25 mouse cellular contexts compared by ENCODE assay signal in genomic region chr17:30406002-30406401, GRCm38 (mm10).
DNase-seq lines count a peak whose midpoint lies in the region; ATAC-seq and TF ChIP-seq lines count a peak whose summit lies in the region.
"Had no signal": no experiment of that assay in that cellular context is flagged by ENCODE, and none has a peak within 500 bp of the region (broad histone marks: within the 10 kb centered on the region; RNA-seq: fewer than 3 reads in every experiment).

No protein-coding gene starts in this region.

- H3K79me2 ChIP-seq in CH12.LX (replicated peaks; ENCODE audit: control insufficient read depth, extremely low read depth, insufficient read depth, poor library complexity, severe bottlenecking) = no peaks in the 10 kb centered on the region

- no peaks in the 10 kb centered on the region for H3K27me3 ChIP-seq in hindbrain, postnatal 0 days (ENCODE audit: insufficient read depth, low read length)
- no peaks in the 10 kb centered on the region for H3K27me3 ChIP-seq in hindbrain, embryonic 13.5 days
- H3K27me3 ChIP-seq in lung, embryonic 14.5 days (ENCODE audit: insufficient read depth, low read length) = no peaks in the 10 kb centered on the region
- H3K27me3 ChIP-seq in CH12.LX (replicated peaks) = no peaks in the 10 kb centered on the region
- H3K27me3 ChIP-seq in stomach, postnatal 0 days (ENCODE audit: control insufficient read depth, insufficient read depth, low read length) = no peaks in the 10 kb centered on the region
- H3K27me3 ChIP-seq: heart, embryonic 13.5 days; hindbrain, embryonic 15.5 days; intestine, embryonic 15.5 days; limb, embryonic 12.5 days; stomach, embryonic 15.5 days had no signal

- no peaks in the 10 kb centered on the region for H3K36me3 ChIP-seq in hindbrain, postnatal 0 days (ENCODE audit: insufficient read depth, low read length)
- H3K36me3 ChIP-seq in hindbrain, embryonic 13.5 days = peaks cover 2% of the 10 kb centered on the region; the same call in 1 of the 2 replicates
- H3K36me3 ChIP-seq in lung, embryonic 14.5 days (ENCODE audit: insufficient read depth) = no peaks in the 10 kb centered on the region
- H3K36me3 ChIP-seq in CH12.LX (replicated peaks in 1 of 2; ENCODE audit: control insufficient read depth in 1 of 2, insufficient read depth in 1 of 2, low read length in 1 of 2) = peaks cover 0 to 9% of the 10 kb centered on the region in 2 experiments
- H3K36me3 ChIP-seq in stomach, postnatal 0 days (ENCODE audit: control insufficient read depth, insufficient read depth, low read length) = no peaks in the 10 kb centered on the region
- H3K36me3 ChIP-seq: hindbrain, embryonic 15.5 days; intestine, embryonic 15.5 days; limb, embryonic 12.5 days; stomach, embryonic 15.5 days had no signal

- H3K4me3 ChIP-seq in hindbrain, postnatal 0 days (ENCODE audit: low read length) = no peak overlapping the region
- no peak overlapping the region for H3K4me3 ChIP-seq in hindbrain, embryonic 13.5 days
- H3K4me3 ChIP-seq in lung, embryonic 14.5 days (ENCODE audit: low read depth, low read length) = no peak overlapping the region
- H3K4me3 ChIP-seq in CH12.LX (replicated peaks in 1 of 3; ENCODE audit: low read depth in 2 of 3, low read length in 2 of 3, poor library complexity in 1 of 3) = no peak overlapping the region
- H3K4me3 ChIP-seq in stomach, postnatal 0 days (ENCODE audit: low read depth, low read length) = no peak overlapping the region
- H3K4me3 ChIP-seq: heart, embryonic 13.5 days; hindbrain, embryonic 15.5 days; intestine, embryonic 15.5 days; limb, embryonic 12.5 days; stomach, embryonic 15.5 days had no signal

- dilution Hi-C loops in CH12.LX (cut with MboI; ENCODE audit: extremely low pct_ligation_motif_present, extremely low pct_unique_long_range_greater_than_20kb, low sequenced_read_pairs) = no loop called here

- 93% methylated on average over 7 of the region's 7 CpGs for WGBS in hindbrain, postnatal 0 days
- WGBS in hindbrain, embryonic 13.5 days = 96% methylated on average over 7 of the region's 7 CpGs
- 92% methylated on average over 7 of the region's 7 CpGs for WGBS in lung, embryonic 14.5 days
- WGBS in stomach, postnatal 0 days = 93% methylated on average over 7 of the region's 7 CpGs

- no peak for ATAC-seq in hindbrain, postnatal 0 days
- ATAC-seq in hindbrain, embryonic 13.5 days (ENCODE audit: low FRiP score) = no peak
- ATAC-seq in lung, embryonic 14.5 days (ENCODE audit: insufficient read depth) = no peak
- ATAC-seq in stomach, postnatal 0 days (ENCODE audit: low FRiP score, low TSS enrichment) = no peak
- no peak for ATAC-seq in erythroblast, adult 5-6 weeks (replicated peaks; ENCODE audit: low FRiP score, poor library complexity, severe bottlenecking)
- ATAC-seq: forebrain, embryonic 16.5 days; intestine, embryonic 15.5 days; midbrain, embryonic 16.5 days had no signal

- no peak for TF ChIP-seq POLR2A in CH12.LX (IDR thresholded peaks at IDR 0.05; ENCODE audit: low read depth, low read length)

- H3K27ac ChIP-seq in hindbrain, postnatal 0 days = no peak overlapping the region
- H3K27ac ChIP-seq in hindbrain, embryonic 13.5 days = no peak overlapping the region
- H3K27ac ChIP-seq in lung, embryonic 14.5 days (ENCODE audit: low read depth) = no peak overlapping the region
- H3K27ac ChIP-seq in CH12.LX (ENCODE audit: insufficient read depth, low read depth) = no peak overlapping the region
- H3K27ac ChIP-seq in stomach, postnatal 0 days (replicated peaks) = no peak overlapping the region
- H3K27ac ChIP-seq: heart, embryonic 13.5 days; hindbrain, embryonic 15.5 days; intestine, embryonic 15.5 days; limb, embryonic 12.5 days; macrophage; stomach, embryonic 15.5 days had no signal

- no peak for DNase-seq in hindbrain, postnatal 0 days (ENCODE audit: low spot score)
- DNase-seq in lung, embryonic 14.5 days = no peak
- DNase-seq in lung, postnatal 10 days = no peak
- no peak for DNase-seq in CH12.LX (ENCODE audit: extremely low read depth)
- no peak for DNase-seq in stomach, postnatal 0 days (ENCODE audit: low spot score)
- DNase-seq: adrenal gland, postnatal 25 days; cerebellum, adult 9-10 months; gastrocnemius, postnatal 25 days; heart, adult 18-20 months; heart, postnatal 4 days; kidney, postnatal 10 days; layer of hippocampus, postnatal 36 days; lung, adult 2 months; thymus, adult 18-20 months had no signal

- peak; percentile 47 for TF ChIP-seq CTCF in hindbrain, postnatal 0 days (IDR thresholded peaks at IDR 0.05; ENCODE audit: low read depth)
- peak; percentile 40 for TF ChIP-seq CTCF in lung, embryonic 14.5 days (IDR thresholded peaks at IDR 0.05; ENCODE audit: low read depth)
- peak in 1 of 2 experiments; percentile 34; a peak in 2 of 4 replicates for TF ChIP-seq CTCF in CH12.LX (conservative IDR thresholded peaks at IDR 0.05 in 1 of 2, IDR thresholded peaks at IDR 0.05 in 1 of 2; ENCODE audit: low read depth in 2 of 2, low read length in 2 of 2)
- TF ChIP-seq CTCF in stomach, postnatal 0 days (IDR thresholded peaks at IDR 0.05; ENCODE audit: low read depth) = peak; percentile 63

- in situ Hi-C loops in CH12.LX (cut with MboI; ENCODE audit: low pct_ligation_motif_present, low pct_unique_long_range_greater_than_20kb, low sequenced_read_pairs) = no loop called here

- no peaks in the 10 kb centered on the region for H3K4me1 ChIP-seq in hindbrain, postnatal 0 days (ENCODE audit: insufficient read depth, low read length)
- H3K4me1 ChIP-seq in hindbrain, embryonic 13.5 days (replicated peaks) = 0 out of 2 replicates have a peak, but pooled peaks cover 4% of the 10 kb centered on the region
- H3K4me1 ChIP-seq in lung, embryonic 14.5 days (ENCODE audit: insufficient read depth) = no peaks in the 10 kb centered on the region
- no peaks in the 10 kb centered on the region for H3K4me1 ChIP-seq in CH12.LX (ENCODE audit: control insufficient read depth in 1 of 2, insufficient read depth in 2 of 2)
- H3K4me1 ChIP-seq in stomach, postnatal 0 days (replicated peaks; ENCODE audit: control insufficient read depth, insufficient read depth) = no peaks in the 10 kb centered on the region
- H3K4me1 ChIP-seq: intestine, embryonic 15.5 days; stomach, embryonic 15.5 days had no signal

- no peak overlapping the region for H3K9ac ChIP-seq in hindbrain, postnatal 0 days (replicated peaks; ENCODE audit: low read length)
- H3K9ac ChIP-seq in hindbrain, embryonic 13.5 days = no peak overlapping the region
- H3K9ac ChIP-seq in lung, embryonic 14.5 days = no peak overlapping the region
- H3K9ac ChIP-seq in CH12.LX (ENCODE audit: insufficient read depth, low read depth) = no peak overlapping the region
- no peak overlapping the region for H3K9ac ChIP-seq in stomach, postnatal 0 days (ENCODE audit: low read length)
- H3K9ac ChIP-seq: heart, embryonic 13.5 days; hindbrain, embryonic 15.5 days; intestine, embryonic 15.5 days; limb, embryonic 12.5 days; stomach, embryonic 15.5 days had no signal

- TF ChIP-seq RAD21 in CH12.LX (IDR thresholded peaks at IDR 0.05; ENCODE audit: low read depth, low read length) = no peak; the same call in 1 of the 2 replicates

- no peak for TF ChIP-seq EP300 in CH12.LX (IDR thresholded peaks at IDR 0.05; ENCODE audit: low read length)
- no peak for TF ChIP-seq EP300 in stomach, postnatal 0 days (optimal IDR thresholded peaks at IDR 0.05)

- no peak overlapping the region for H3K4me2 ChIP-seq in hindbrain, postnatal 0 days (ENCODE audit: low read depth, low read length)
- H3K4me2 ChIP-seq in hindbrain, embryonic 13.5 days = no peak overlapping the region
- H3K4me2 ChIP-seq in lung, embryonic 14.5 days = no peak overlapping the region
- no peak overlapping the region for H3K4me2 ChIP-seq in CH12.LX (ENCODE audit: insufficient read depth, low read depth, poor library complexity, severe bottlenecking)
- H3K4me2 ChIP-seq in stomach, postnatal 0 days (replicated peaks; ENCODE audit: low read depth) = no peak overlapping the region
- H3K4me2 ChIP-seq: heart, embryonic 13.5 days; hindbrain, embryonic 15.5 days; intestine, embryonic 15.5 days; limb, embryonic 12.5 days; liver, embryonic 11.5 days; stomach, embryonic 15.5 days had no signal

- no peaks in the 10 kb centered on the region for H3K9me3 ChIP-seq in hindbrain, postnatal 0 days (ENCODE audit: low read length)
- 0 out of 2 replicates have a peak, but pooled peaks cover 6% of the 10 kb centered on the region for H3K9me3 ChIP-seq in hindbrain, embryonic 13.5 days
- H3K9me3 ChIP-seq in lung, embryonic 14.5 days (ENCODE audit: low read depth, low read length) = no peaks in the 10 kb centered on the region
- no peaks in the 10 kb centered on the region for H3K9me3 ChIP-seq in CH12.LX (replicated peaks; ENCODE audit: low read length)
- H3K9me3 ChIP-seq in stomach, postnatal 0 days (ENCODE audit: control insufficient read depth, low read length) = no peaks in the 10 kb centered on the region
- H3K9me3 ChIP-seq: hindbrain, embryonic 15.5 days; intestine, embryonic 15.5 days; stomach, embryonic 15.5 days had no signal

TF ChIP-seq in CH12.LX, 34 proteins besides CTCF, POLR2A, EP300 and RAD21:
- TF ChIP-seq SMC3 (IDR thresholded peaks at IDR 0.05; ENCODE audit: low read depth, low read length) (peak; percentile 18; the same call in 1 of the 2 replicates), BHLHE40 (IDR thresholded peaks at IDR 0.05; ENCODE audit: low read depth, low read length) (no peak)
